Mouse (Mus musculus) MEL (cell line): ENCODE data around the gene 9430015G10Rik. TPM values are rescaled to one million over a fixed set of nuclear protein-coding genes. Genes with fewer than 3 reads are reported as not detected.

Source experiments
- DNase-seq: peaks from one replicate; pipeline ENCODE4 v3.0.0; 2011; ENCODE audit warnings: low read depth, low spot score
- H3K27ac ChIP-seq: 2 replicates; pipeline ENCODE4 v1.5.1; 2012; ENCODE audit warnings: low read depth, mild to moderate bottlenecking, control low read depth, low read length, moderate library complexity; ENCODE audit not compliant: control insufficient read depth
- H3K27me3 ChIP-seq, 2 experiments: fragments of 150-350 bp in 1 of 2; sonication (generic) in 1 of 2; 2 replicates each; pipeline ENCODE4 v1.6.1; 2012; ENCODE audit warnings: low read length in 2 of 2, mild to moderate bottlenecking in 2 of 2, improper control_type of control experiment in 1 of 2, moderate library complexity in 1 of 2; ENCODE audit not compliant: insufficient read depth in 2 of 2, control insufficient read depth in 1 of 2
- H3K36me3 ChIP-seq, 2 experiments: 2 replicates each; pipeline ENCODE4 v1.6.1; 2012 to 2014; ENCODE audit warnings: low read length in 2 of 2, improper control_type of control experiment in 1 of 2, inconsistent platforms in 1 of 2, mild to moderate bottlenecking in 1 of 2; ENCODE audit not compliant: insufficient read depth in 2 of 2, control insufficient read depth in 1 of 2
- H3K4me1 ChIP-seq, 2 experiments: fragments of 150-350 bp in 1 of 2; sonication (generic) in 1 of 2; 2 replicates each; pipeline ENCODE4 v1.6.1; 2012; ENCODE audit warnings: low read length in 2 of 2, improper control_type of control experiment in 1 of 2, mild to moderate bottlenecking in 1 of 2; ENCODE audit not compliant: insufficient read depth in 2 of 2, control insufficient read depth in 1 of 2
- H3K4me3 ChIP-seq, 2 experiments: fragments of 150-350 bp in 1 of 2; sonication (generic) in 1 of 2; 2 replicates each; pipeline ENCODE4 v1.5.1; 2012; ENCODE audit warnings: low read depth in 2 of 2, low read length in 2 of 2, mild to moderate bottlenecking in 2 of 2, moderate library complexity in 2 of 2, control low read depth in 1 of 2, improper control_type of control experiment in 1 of 2; ENCODE audit not compliant: control insufficient read depth in 1 of 2, insufficient read depth in 1 of 2
- H3K79me2 ChIP-seq: 2 replicates; pipeline ENCODE4 v1.6.1; 2012; ENCODE audit warnings: mild to moderate bottlenecking, low read length, moderate library complexity; ENCODE audit not compliant: control insufficient read depth, poor library complexity, insufficient read depth
- H3K9ac ChIP-seq: 2 replicates; pipeline ENCODE4 v1.6.1; 2012; ENCODE audit warnings: low read depth, mild to moderate bottlenecking, control low read depth, low read length, moderate library complexity; ENCODE audit not compliant: control insufficient read depth, poor library complexity, severe bottlenecking
- H3K9me3 ChIP-seq: fragments of 150-350 bp; sonication (generic); replicated peaks from 2 replicates; pipeline ENCODE4 v1.6.1; 2012; ENCODE audit warnings: mild to moderate bottlenecking, low read length, improper control_type of control experiment, moderate library complexity; ENCODE audit not compliant: insufficient read depth
- BHLHE40 ChIP-seq: IDR thresholded peaks from 2 replicates; pipeline ENCODE4 v1.6.1; 2012; ENCODE audit warnings: low read depth, mild to moderate bottlenecking, inconsistent platforms, low read length, improper control_type of control experiment, borderline replicate concordance
- E2F4 ChIP-seq: IDR thresholded peaks from 2 replicates; pipeline ENCODE4 v1.6.1; 2011; ENCODE audit warnings: low read depth, low read length, improper control_type of control experiment, borderline replicate concordance
- HCFC1 ChIP-seq: IDR thresholded peaks from 2 replicates; pipeline ENCODE4 v1.6.1; 2012; ENCODE audit warnings: low read depth, mild to moderate bottlenecking, inconsistent platforms, low read length, improper control_type of control experiment, moderate library complexity
- KAT2A ChIP-seq: conservative IDR thresholded peaks from 2 replicates; pipeline ENCODE4 v1.6.1; 2012; ENCODE audit warnings: low read depth, low read length, improper control_type of control experiment, inconsistent platforms
- MAX ChIP-seq: IDR thresholded peaks from 2 replicates; pipeline ENCODE4 v1.6.1; 2011; ENCODE audit warnings: low read length, improper control_type of control experiment
- MEF2A ChIP-seq: IDR thresholded peaks from 2 replicates; pipeline ENCODE4 v1.6.1; 2014; ENCODE audit warnings: low read depth, mild to moderate bottlenecking, inconsistent platforms, low read length, improper control_type of control experiment; ENCODE audit not compliant: poor library complexity, insufficient replicate concordance, severe bottlenecking; ENCODE audit errors: extremely low read depth
- MXI1 ChIP-seq: IDR thresholded peaks from 2 replicates; pipeline ENCODE4 v1.6.1; 2011; ENCODE audit warnings: mild to moderate bottlenecking, low read depth, low read length, improper control_type of control experiment
- MYB ChIP-seq: IDR thresholded peaks from 2 replicates; pipeline ENCODE4 v1.6.1; 2011; ENCODE audit warnings: mild to moderate bottlenecking, low read depth, low read length, improper control_type of control experiment
- POLR2A ChIP-seq, 2 experiments: IDR thresholded peaks; 2 replicates each; pipeline ENCODE4 v1.6.1; 2011 to 2012; ENCODE audit warnings: low read length in 2 of 2, mild to moderate bottlenecking in 2 of 2, control low read depth in 1 of 2, improper control_type of control experiment in 1 of 2, low read depth in 1 of 2, moderate library complexity in 1 of 2; ENCODE audit not compliant: control insufficient read depth in 1 of 2, insufficient read depth in 1 of 2, poor library complexity in 1 of 2
- POLR2AphosphoS2 ChIP-seq: IDR thresholded peaks from 2 replicates; pipeline ENCODE4 v1.6.1; 2011; ENCODE audit warnings: low read length, improper control_type of control experiment
- POLR2AphosphoS5 ChIP-seq: IDR thresholded peaks from 2 replicates; pipeline ENCODE4 v1.6.1; 2012; ENCODE audit warnings: low read depth, borderline replicate concordance, mild to moderate bottlenecking, inconsistent platforms, low read length, moderate library complexity, mixed read lengths
- RAD21 ChIP-seq: IDR thresholded peaks from 2 replicates; pipeline ENCODE4 v1.6.1; 2011; ENCODE audit warnings: mild to moderate bottlenecking, low read depth, low read length, improper control_type of control experiment
- RCOR1 ChIP-seq: IDR thresholded peaks from 2 replicates; pipeline ENCODE4 v1.6.1; 2012; ENCODE audit warnings: low read depth, mild to moderate bottlenecking, inconsistent platforms, low read length, improper control_type of control experiment
- SMC3 ChIP-seq: IDR thresholded peaks from 2 replicates; pipeline ENCODE4 v1.6.1; 2011; ENCODE audit warnings: low read depth, low read length, improper control_type of control experiment
- TAL1 ChIP-seq: IDR thresholded peaks from 2 replicates; pipeline ENCODE4 v1.6.1; 2012; ENCODE audit warnings: mild to moderate bottlenecking, inconsistent platforms, low read length, moderate library complexity, mixed read lengths
- TBP ChIP-seq: IDR thresholded peaks from 2 replicates; pipeline ENCODE4 v1.8.0; 2011; ENCODE audit warnings: low read depth, low read length, improper control_type of control experiment
- TCF12 ChIP-seq: IDR thresholded peaks from 2 replicates; pipeline ENCODE4 v1.6.1; 2014; ENCODE audit warnings: low read depth, mild to moderate bottlenecking, inconsistent platforms, low read length, improper control_type of control experiment, moderate library complexity
- USF1 ChIP-seq: IDR thresholded peaks from 2 replicates; pipeline ENCODE4 v1.6.1; 2014; ENCODE audit warnings: low read depth, mild to moderate bottlenecking, inconsistent platforms, low read length, improper control_type of control experiment, moderate library complexity
- ZC3H11A ChIP-seq: IDR thresholded peaks from 2 replicates; pipeline ENCODE4 v1.6.1; 2012; ENCODE audit warnings: low read depth, mild to moderate bottlenecking, inconsistent platforms, low read length, improper control_type of control experiment
- polyA plus RNA-seq, 2 experiments: library from polyadenylated mRNA; stranded (reverse) in 1 of 2; unstranded in 1 of 2; fragments of >175 nt in 1 of 2; fragments of >200 nt in 1 of 2; gene quantifications; 2 replicates each; pipeline versions ENCODE4 v1.2.1 to v1.2.4; 2012; ENCODE audit warnings: low replicate concordance in 2 of 2, low read depth in 1 of 2; ENCODE audit not compliant: insufficient read length in 2 of 2, insufficient read depth in 1 of 2, missing spikeins in 1 of 2
- total RNA-seq: library from RNA; depleted of rRNA; stranded (reverse); fragments of 300-350 nt; gene quantifications from 2 replicates; pipeline ENCODE4 v1.2.3, GENCODE M21; 2012

9430015G10Rik gene
- total and polyA plus RNA-seq, 3 experiments, result 28.7 to 52.9 TPM; not detected in 1

DNA sequence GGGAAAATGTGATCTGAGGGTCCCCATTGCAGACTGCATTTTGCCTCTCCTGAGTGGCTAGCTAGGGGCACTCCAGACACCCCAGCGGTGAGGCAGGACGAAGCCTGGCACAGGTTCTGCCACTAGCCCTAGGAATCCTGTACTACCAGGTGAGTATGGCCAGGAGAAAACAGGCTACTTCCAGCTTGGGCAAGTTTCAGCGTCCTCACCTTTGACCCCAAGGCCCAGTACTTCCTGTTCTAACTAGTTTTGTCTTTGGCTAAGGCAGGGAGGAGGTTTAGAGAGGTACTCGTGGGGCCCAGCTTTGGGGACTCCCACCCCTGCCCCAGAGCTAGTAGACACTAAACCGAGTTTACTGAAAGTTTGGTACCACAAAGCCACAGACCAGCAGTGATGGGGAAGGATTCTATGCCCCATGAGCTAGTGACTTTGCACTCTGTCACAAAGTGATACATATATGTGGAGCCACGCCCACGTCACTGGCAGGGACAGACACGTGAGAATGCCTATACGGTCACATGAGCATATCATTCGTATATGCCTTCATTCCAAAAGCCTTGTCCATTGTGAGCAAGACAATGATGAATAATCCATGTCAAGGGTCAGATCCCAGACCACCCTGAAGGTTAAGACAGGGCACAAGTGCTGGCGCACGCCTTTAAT, 24.3 kb downstream of the 9430015G10Rik start:
- no peak overlapping the region for H3K27ac ChIP-seq
- H3K9ac ChIP-seq, result no peak overlapping the region
- peaks cover 4% of the 10 kb centered on the region; the same call in 1 of the 2 replicates for H3K79me2 ChIP-seq
- H3K9me3 ChIP-seq, result no peaks in the 10 kb centered on the region
- DNase-seq, result peak; percentile 30
- H3K4me3 ChIP-seq, result no peak overlapping the region
- no peaks in the 10 kb centered on the region; a peak in 1 of 4 replicates for H3K36me3 ChIP-seq
- peaks cover 0 to 10% of the 10 kb centered on the region in 2 experiments; a peak in 2 of 4 replicates for H3K4me1 ChIP-seq
- no peaks in the 10 kb centered on the region for H3K27me3 ChIP-seq
- TF ChIP-seq RCOR1 (no peak), MXI1 (no peak), POLR2AphosphoS5 (no peak), TAL1 (no peak), MAX (no peak), POLR2AphosphoS2 (no peak), SMC3 (no peak), USF1 (peak; percentile 28; the same call in 1 of the 2 replicates)

DNA sequence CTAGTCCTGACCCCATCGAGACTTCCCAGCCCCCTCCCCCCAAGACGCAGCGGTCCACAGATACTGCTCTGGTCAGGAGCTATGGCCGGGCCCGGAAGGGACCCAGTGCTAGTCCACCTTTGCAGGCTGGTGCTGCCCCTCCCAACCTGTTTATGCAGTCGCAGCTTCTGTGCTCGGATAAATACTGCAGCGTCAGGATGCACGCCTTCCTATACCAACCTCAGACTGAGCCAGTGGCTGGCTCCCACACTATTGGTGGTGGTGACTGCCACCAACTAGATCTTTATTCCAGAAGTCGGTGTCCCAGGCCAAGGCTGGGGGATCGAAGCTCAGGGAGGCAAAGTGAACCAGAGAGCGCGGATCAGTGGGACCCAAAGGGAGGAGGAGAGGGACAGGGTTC, 25.3 kb downstream of the 9430015G10Rik start:
- Histone ChIP-seq H3K79me2 (peaks cover 4% of the 10 kb centered on the region; the same call in 1 of the 2 replicates), H3K36me3 (no peaks in the 10 kb centered on the region), H3K9ac (no peak overlapping the region), H3K4me3 (no peak overlapping the region), H3K9me3 (no peaks in the 10 kb centered on the region), H3K4me1 (peaks cover 2 to 7% of the 10 kb centered on the region in 2 experiments; a peak in 3 of 4 replicates), H3K27me3 (no peaks in the 10 kb centered on the region), H3K27ac (no peak overlapping the region)
- DNase-seq, result no peak
- TF ChIP-seq TBP (no peak), RAD21 (no peak), ZC3H11A (no peak), MYB (no peak), TCF12 (no peak), USF1 (no peak), RCOR1 (no peak), E2F4 (no peak), SMC3 (no peak), POLR2A (IDR thresholded peaks at IDR 0.05; ENCODE audit: control insufficient read depth in 1 of 2, insufficient read depth in 1 of 2, low read depth in 1 of 2, low read length in 2 of 2, poor library complexity in 1 of 2) (no peak)

DNA sequence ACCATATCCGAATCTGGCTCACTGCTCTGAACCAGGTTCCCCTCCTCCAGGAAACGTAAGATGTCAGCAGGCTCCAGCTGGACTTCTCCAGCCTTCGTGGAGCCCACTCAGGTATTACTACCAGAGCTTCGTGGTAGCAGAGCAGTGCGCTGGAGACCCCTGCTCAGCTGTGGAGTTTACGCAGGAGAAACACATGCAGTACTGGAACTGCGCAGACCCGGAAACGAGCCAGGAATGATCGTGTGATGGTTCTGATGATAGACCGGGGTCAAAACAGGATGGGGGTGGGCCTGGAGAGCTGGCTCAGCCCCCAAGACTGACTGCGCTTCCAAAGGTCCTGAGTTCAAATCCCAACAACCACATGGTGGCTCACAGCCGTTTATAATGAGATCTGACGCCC, 26.0 kb downstream of the 9430015G10Rik start:
- TF ChIP-seq KAT2A (no peak), HCFC1 (no peak), POLR2A (IDR thresholded peaks at IDR 0.05; ENCODE audit: control insufficient read depth in 1 of 2, insufficient read depth in 1 of 2, low read depth in 1 of 2, low read length in 2 of 2, poor library complexity in 1 of 2) (no peak), TBP (no peak), BHLHE40 (no peak), POLR2AphosphoS2 (no peak), SMC3 (0 out of 2 replicates have a peak, but pooled peaks have one; percentile 8), MEF2A (no peak)
- DNase-seq, result peak; percentile 23
- H3K4me1 ChIP-seq, result peaks cover 2 to 6% of the 10 kb centered on the region in 2 experiments; a peak in 3 of 4 replicates

More for the DNA sequence above, 26.0 kb downstream of the 9430015G10Rik start:
- Histone ChIP-seq H3K27ac (no peak overlapping the region), H3K9me3 (no peaks in the 10 kb centered on the region), H3K79me2 (peaks cover 4% of the 10 kb centered on the region; the same call in 1 of the 2 replicates), H3K9ac (no peak overlapping the region), H3K4me3 (no peak overlapping the region; a peak in 2 of 4 replicates), H3K27me3 (no peaks in the 10 kb centered on the region), H3K36me3 (no peaks in the 10 kb centered on the region)
